In the genomic region with DNA sequence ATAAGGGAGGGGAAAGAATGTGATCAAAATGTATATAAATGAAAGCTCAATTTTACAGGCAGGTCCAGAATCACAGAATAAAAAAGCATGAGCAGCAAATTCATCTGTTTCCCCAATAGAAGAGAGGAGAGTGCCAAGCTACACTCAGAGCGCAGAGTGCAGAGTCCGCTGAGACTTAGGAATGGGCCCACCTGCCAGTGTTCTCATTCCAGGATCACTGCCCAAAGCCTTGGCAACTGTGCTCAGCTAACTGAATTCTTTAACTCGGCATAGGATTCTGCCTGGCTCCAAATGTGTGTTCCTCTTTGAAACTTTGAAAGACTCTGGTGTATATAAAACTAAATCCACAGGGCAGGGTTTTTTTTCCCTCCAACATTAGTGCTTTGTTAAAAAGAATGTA, we compare ENCODE assay signal across 13 mouse cellular contexts.
DNase-seq lines count a peak whose midpoint lies in the region; ATAC-seq and TF ChIP-seq lines count a peak whose summit lies in the region.
"Had no signal": no experiment of that assay in that cellular context is flagged by ENCODE, and none has a peak within 500 bp of the region (broad histone marks: within the 10 kb centered on the region; RNA-seq: fewer than 3 reads in every experiment).

No protein-coding gene starts in this region.

- intact Hi-C loops in gastrocnemius, adult 2 months (cut with DNase I) = no loop called here
- intact Hi-C loops in left cerebral cortex, postnatal 36 days (cut with DNase I) = no loop called here

- H3K4me1 ChIP-seq in limb, embryonic 14.5 days (ENCODE audit: control insufficient read depth, insufficient read depth, low read length) = no peaks in the 10 kb centered on the region
- no peaks in the 10 kb centered on the region for H3K4me1 ChIP-seq in limb, embryonic 10.5 days
- H3K4me1 ChIP-seq: heart, embryonic 13.5 days; midbrain, embryonic 15.5 days; neural tube, embryonic 15.5 days had no signal

- H3K9ac ChIP-seq in limb, embryonic 14.5 days (ENCODE audit: low read depth, low read length, severe bottlenecking) = no peak overlapping the region
- H3K9ac ChIP-seq: heart, embryonic 13.5 days; limb, embryonic 15.5 days; midbrain, embryonic 15.5 days; neural tube, embryonic 15.5 days had no signal

- TF ChIP-seq CTCF in gastrocnemius, adult 2 months (IDR thresholded peaks at IDR 0.05) = no peak

- H3K36me3 ChIP-seq in limb, embryonic 14.5 days (ENCODE audit: control insufficient read depth, insufficient read depth, low read length) = no peaks in the 10 kb centered on the region
- H3K36me3 ChIP-seq in limb, embryonic 10.5 days = no peaks in the 10 kb centered on the region
- H3K36me3 ChIP-seq: heart, embryonic 13.5 days; limb, embryonic 15.5 days; midbrain, embryonic 15.5 days; neural tube, embryonic 15.5 days had no signal

- H3K27me3 ChIP-seq in limb, embryonic 14.5 days (ENCODE audit: control insufficient read depth, insufficient read depth, low read length) = no peaks in the 10 kb centered on the region
- no peaks in the 10 kb centered on the region for H3K27me3 ChIP-seq in limb, embryonic 10.5 days (ENCODE audit: low read depth, poor library complexity, severe bottlenecking)
- H3K27me3 ChIP-seq: heart, embryonic 13.5 days; limb, embryonic 15.5 days; midbrain, embryonic 15.5 days; neural tube, embryonic 15.5 days had no signal

- H3K4me3 ChIP-seq in gastrocnemius, adult 2 months = no peak overlapping the region
- H3K4me3 ChIP-seq in limb, embryonic 14.5 days (replicated peaks; ENCODE audit: low read length) = no peak overlapping the region
- no peak overlapping the region for H3K4me3 ChIP-seq in limb, embryonic 10.5 days
- H3K4me3 ChIP-seq: heart, embryonic 13.5 days; limb, embryonic 15.5 days; midbrain, embryonic 15.5 days; neural tube, embryonic 15.5 days had no signal

- peak; percentile 16 for DNase-seq in gastrocnemius, adult 2 months
- DNase-seq in gastrocnemius, adult 18-20 months (ENCODE audit: low spot score) = no peak
- DNase-seq in limb, embryonic 14.5 days (ENCODE audit: low spot score) = peak; percentile 70
- DNase-seq in limb, embryonic 10.5 days (ENCODE audit: low spot score) = no peak
- DNase-seq in cerebellum, adult 9-10 months = peak; percentile 21
- DNase-seq in kidney, postnatal 25 days = peak; percentile 45 to 68
- no peak for DNase-seq in testis, postnatal 10 days (ENCODE audit: low spot score)
- no peak for DNase-seq in left cerebral cortex, postnatal 36 days (ENCODE audit: low spot score in 2 of 2)
- DNase-seq: thymus, postnatal 4 days had no signal

- 54% methylated on average over 3 of the region's 3 CpGs for WGBS in limb, embryonic 14.5 days
- WGBS in limb, embryonic 10.5 days = 85% methylated on average over 3 of the region's 3 CpGs

- H3K27ac ChIP-seq in gastrocnemius, adult 2 months = no peak overlapping the region
- H3K27ac ChIP-seq in limb, embryonic 14.5 days (replicated peaks; ENCODE audit: low read depth, low read length) = no peak overlapping the region
- H3K27ac ChIP-seq in limb, embryonic 10.5 days = no peak overlapping the region
- H3K27ac ChIP-seq: heart, embryonic 13.5 days; limb, embryonic 15.5 days; midbrain, embryonic 15.5 days; neural tube, embryonic 15.5 days had no signal

- H3K9me3 ChIP-seq in limb, embryonic 14.5 days (ENCODE audit: control insufficient read depth, low read length) = no peaks in the 10 kb centered on the region
- no peaks in the 10 kb centered on the region for H3K9me3 ChIP-seq in limb, embryonic 10.5 days (replicated peaks)
- H3K9me3 ChIP-seq: heart, embryonic 13.5 days; limb, embryonic 15.5 days; midbrain, embryonic 15.5 days; neural tube, embryonic 15.5 days had no signal

- ATAC-seq in limb, embryonic 14.5 days (ENCODE audit: low FRiP score, low read depth) = 0 out of 2 replicates have a peak, but pooled peaks have one; percentile 34
- ATAC-seq: midbrain, embryonic 15.5 days had no signal

- H3K4me2 ChIP-seq in limb, embryonic 14.5 days (replicated peaks; ENCODE audit: low read depth, low read length, severe bottlenecking) = no peak overlapping the region
- H3K4me2 ChIP-seq: heart, embryonic 13.5 days; limb, embryonic 15.5 days; midbrain, embryonic 15.5 days; neural tube, embryonic 15.5 days had no signal

- no peak for TF ChIP-seq POLR2A in limb, embryonic 14.5 days (IDR thresholded peaks at IDR 0.05; ENCODE audit: borderline replicate concordance, extremely low read depth, insufficient read depth, insufficient read length)

Comparison
In these comparisons a context has a peak if more than half of its experiments do, and no peak if none do; other contexts are left out.
1. DNase-seq: peak in gastrocnemius, adult 2 months (single experiment), limb, embryonic 14.5 days (single experiment), cerebellum, adult 9-10 months (single experiment) and kidney, postnatal 25 days (2 of 2); none in gastrocnemius, adult 18-20 months (single experiment), limb, embryonic 10.5 days (single experiment), testis, postnatal 10 days (single experiment) and left cerebral cortex, postnatal 36 days (0 of 2).